Mouse (Mus musculus) hindbrain, embryonic 16.5 days (tissue): ENCODE data around the gene Rpp25l. TPM values are rescaled to one million over a fixed set of nuclear protein-coding genes. Genes with fewer than 3 reads are reported as not detected.

Source experiments
- ATAC-seq: fragments of 200-750 bp; cut with Nextera tagmentation; 2 replicates; pipeline ENCODE4 v1.8.0; 2017; ENCODE audit warnings: moderate TSS enrichment, moderate library complexity
- H3K27ac ChIP-seq: fragments of 300-500 bp; sonication (generic); 2 replicates; pipeline ENCODE4 v1.5.1; 2014; ENCODE audit warnings: low read depth, mild to moderate bottlenecking, control low read depth, low read length, moderate library complexity
- H3K27me3 ChIP-seq: fragments of 300-500 bp; sonication (generic); replicated peaks from 2 replicates; pipeline ENCODE4 v1.6.1; 2014; ENCODE audit warnings: low read length; ENCODE audit not compliant: control insufficient read depth, insufficient read depth
- H3K36me3 ChIP-seq: fragments of 300-500 bp; sonication (generic); 2 replicates; pipeline ENCODE4 v1.6.1; 2014; ENCODE audit warnings: mild to moderate bottlenecking, low read length, moderate library complexity, mixed read lengths; ENCODE audit not compliant: control insufficient read depth, insufficient read depth
- H3K4me1 ChIP-seq: fragments of 300-500 bp; sonication (generic); 2 replicates; pipeline ENCODE4 v1.6.1; 2014; ENCODE audit warnings: low read depth, low read length; ENCODE audit not compliant: control insufficient read depth, insufficient read depth
- H3K4me2 ChIP-seq: fragments of 300-500 bp; sonication (generic); 2 replicates; pipeline ENCODE4 v1.6.1; 2014; ENCODE audit warnings: mild to moderate bottlenecking, low read length, control low read depth, moderate library complexity
- H3K4me3 ChIP-seq: fragments of 300-500 bp; sonication (generic); 2 replicates; pipeline ENCODE4 v1.5.1; 2014; ENCODE audit warnings: mild to moderate bottlenecking, low read length, control low read depth, moderate library complexity
- H3K9ac ChIP-seq: fragments of 300-500 bp; sonication (generic); 2 replicates; pipeline ENCODE4 v1.6.1; 2014; ENCODE audit warnings: low read depth, mild to moderate bottlenecking, control low read depth, low read length, moderate library complexity
- H3K9me3 ChIP-seq: fragments of 300-500 bp; sonication (generic); 2 replicates; pipeline ENCODE4 v1.6.1; 2014; ENCODE audit warnings: mild to moderate bottlenecking, low read length, moderate library complexity; ENCODE audit not compliant: control insufficient read depth
- WGBS: fragments of 180-500 bp; shearing (Covaris S2); extraction: QIAGEN DNeasy Blood & Tissue Kit; methylation state at CpG from one replicate; pipeline ENCODE4 v1.1.7; 2014; 5-methylcytosine and 5-hydroxymethylcytosine counted together
- polyA plus RNA-seq: library from polyadenylated mRNA; unstranded; fragments of >200 nt; fragmentation: Nextera tagmentation; extraction: Ambion mirVana; gene quantifications from 2 replicates; pipeline ENCODE4 v1.2.1, GENCODE M21; 2015

Gene Rpp25l
- polyA plus RNA-seq, 1 experiment from 2014 or later = 65.2 TPM

GRCm38 (mm10) chr4:41670836-41671235 is 42.5 kb downstream of the Rpp25l start:
- no peaks in the 10 kb centered on the region for H3K36me3 ChIP-seq
- ATAC-seq = no peak
- H3K27me3 ChIP-seq = no peaks in the 10 kb centered on the region
- 82% methylated on average over 18 of the region's 18 CpGs for WGBS
- no peaks in the 10 kb centered on the region for H3K9me3 ChIP-seq
- peaks cover 27% of the 10 kb centered on the region for H3K4me1 ChIP-seq
- no peak overlapping the region for H3K27ac ChIP-seq
- H3K9ac ChIP-seq = no peak overlapping the region
- H3K4me3 ChIP-seq = no peak overlapping the region
- H3K4me2 ChIP-seq = no peak overlapping the region

GRCm38 (mm10) chr4:41666646-41667045 is 46.7 kb downstream of the Rpp25l start:
- H3K36me3 ChIP-seq = no peaks in the 10 kb centered on the region
- H3K9ac ChIP-seq = no peak overlapping the region
- H3K27ac ChIP-seq = no peak overlapping the region
- H3K4me1 ChIP-seq = peaks cover 22% of the 10 kb centered on the region
- 85% methylated on average over 11 of the region's 11 CpGs for WGBS
- no peaks in the 10 kb centered on the region for H3K27me3 ChIP-seq
- H3K9me3 ChIP-seq = no peaks in the 10 kb centered on the region
- no peak for ATAC-seq
- H3K4me3 ChIP-seq = no peak overlapping the region
- H3K4me2 ChIP-seq = no peak overlapping the region

- no peaks in the 10 kb centered on the region for H3K27me3 ChIP-seq
- no peak overlapping the region for H3K27ac ChIP-seq
- peaks cover 21% of the 10 kb centered on the region for H3K4me1 ChIP-seq
- peak overlapping the region; percentile 41 for H3K9ac ChIP-seq
- WGBS = 8% methylated on average over 3 of the region's 8 CpGs
- H3K9me3 ChIP-seq = no peaks in the 10 kb centered on the region
- H3K36me3 ChIP-seq = no peaks in the 10 kb centered on the region
- no peak overlapping the region for H3K4me3 ChIP-seq
- no peak overlapping the region for H3K4me2 ChIP-seq
- ATAC-seq = no peak
These were observed 48.2 kb downstream of the Rpp25l start for GRCm38 (mm10) chr4:41665009-41665675.

- Histone ChIP-seq H3K4me1 (peaks cover 21% of the 10 kb centered on the region), H3K4me2 (no peak overlapping the region), H3K27ac (no peak overlapping the region), H3K36me3 (no peaks in the 10 kb centered on the region), H3K9me3 (no peaks in the 10 kb centered on the region), H3K4me3 (no peak overlapping the region), H3K9ac (no peak overlapping the region), H3K27me3 (no peaks in the 10 kb centered on the region)
- no peak for ATAC-seq
- WGBS = 53% methylated on average over 7 of the region's 7 CpGs
These were observed 48.8 kb downstream of the Rpp25l start for GRCm38 (mm10) chr4:41664533-41664932.

GRCm38 (mm10) chr4:41663614-41664013 is 49.7 kb downstream of the Rpp25l start:
- Histone ChIP-seq H3K9ac (no peak overlapping the region; the same call in 1 of the 2 replicates), H3K27ac (no peak overlapping the region), H3K4me3 (no peak overlapping the region), H3K36me3 (no peaks in the 10 kb centered on the region), H3K9me3 (no peaks in the 10 kb centered on the region), H3K27me3 (no peaks in the 10 kb centered on the region), H3K4me1 (peaks cover 24% of the 10 kb centered on the region), H3K4me2 (no peak overlapping the region)
- WGBS = 31% methylated on average over 9 of the region's 9 CpGs
- ATAC-seq = no peak

GRCm38 (mm10) chr4:41662723-41663122 is 50.6 kb downstream of the Rpp25l start:
- H3K4me1 ChIP-seq = peaks cover 24% of the 10 kb centered on the region
- H3K4me3 ChIP-seq = no peak overlapping the region
- no peak for ATAC-seq
- H3K4me2 ChIP-seq = no peak overlapping the region
- WGBS = 50% methylated on average over 11 of the region's 11 CpGs
- H3K9me3 ChIP-seq = no peaks in the 10 kb centered on the region
- no peaks in the 10 kb centered on the region for H3K27me3 ChIP-seq
- no peak overlapping the region for H3K9ac ChIP-seq
- H3K27ac ChIP-seq = no peak overlapping the region
- no peaks in the 10 kb centered on the region for H3K36me3 ChIP-seq

Other genes starting within 250 kb of the Rpp25l start
- 2.4 and 2.8 TPM in 2 replicates for gene Kif24, start 248.6 kb downstream of the Rpp25l start, polyA plus RNA-seq
- 74.1 and 76.8 TPM in 2 replicates for gene Nudt2, start 248.4 kb downstream of the Rpp25l start, polyA plus RNA-seq
- 18.4 and 19.5 TPM in 2 replicates for gene AI464131, start 210.5 kb downstream of the Rpp25l start, polyA plus RNA-seq
- gene 1110017D15Rik, start 196.2 kb downstream of the Rpp25l start, polyA plus RNA-seq = 17.9 and 21.7 TPM in 2 replicates
- 14.2 and 14.8 TPM in 2 replicates for gene Fam219a, start 144.0 kb downstream of the Rpp25l start, polyA plus RNA-seq
- 2.4 and 3.3 TPM in 2 replicates for gene Dnaic1, start 143.8 kb downstream of the Rpp25l start, polyA plus RNA-seq
- 115 and 117 TPM in 2 replicates for gene Enho, start 73.2 kb downstream of the Rpp25l start, polyA plus RNA-seq
- gene Cntfr, start 16.4 kb downstream of the Rpp25l start, polyA plus RNA-seq = 22.5 and 29.5 TPM in 2 replicates
- gene Il11ra1, start 13.5 kb downstream of the Rpp25l start, polyA plus RNA-seq = 46.4 and 46.6 TPM in 2 replicates
- gene Dctn3, start 9.6 kb upstream of the Rpp25l start, polyA plus RNA-seq = 309 and 323 TPM in 2 replicates
- gene Arid3c, start 17.6 kb upstream of the Rpp25l start, polyA plus RNA-seq = 0.76 and 0.84 TPM in 2 replicates
- gene Galt, start 41.7 kb upstream of the Rpp25l start, polyA plus RNA-seq = 60.9 and 61.8 TPM in 2 replicates
- 86.8 and 96.3 TPM in 2 replicates for gene Sigmar1, start 42.6 kb upstream of the Rpp25l start, polyA plus RNA-seq
- gene Ccl27a, start 60.7 kb upstream of the Rpp25l start, polyA plus RNA-seq = 260 and 276 TPM in 2 replicates
- gene Gm21541, start 190.1 kb upstream of the Rpp25l start, polyA plus RNA-seq = not detected in 2 replicates
- gene Gm20878, start 228.0 kb upstream of the Rpp25l start, polyA plus RNA-seq = 12.1 and 13.6 TPM in 2 replicates